Mouse (Mus musculus): Measurements from ENCODE around the gene Ccdc113. TPM values are rescaled to one million over a fixed set of nuclear protein-coding genes. Genes with fewer than 3 reads are reported as not detected.

The Ccdc113 gene
- polyA plus RNA-seq (2012; ENCODE audit: insufficient read depth, insufficient read length, missing spikeins) = not detected in 2 replicates

DNA sequence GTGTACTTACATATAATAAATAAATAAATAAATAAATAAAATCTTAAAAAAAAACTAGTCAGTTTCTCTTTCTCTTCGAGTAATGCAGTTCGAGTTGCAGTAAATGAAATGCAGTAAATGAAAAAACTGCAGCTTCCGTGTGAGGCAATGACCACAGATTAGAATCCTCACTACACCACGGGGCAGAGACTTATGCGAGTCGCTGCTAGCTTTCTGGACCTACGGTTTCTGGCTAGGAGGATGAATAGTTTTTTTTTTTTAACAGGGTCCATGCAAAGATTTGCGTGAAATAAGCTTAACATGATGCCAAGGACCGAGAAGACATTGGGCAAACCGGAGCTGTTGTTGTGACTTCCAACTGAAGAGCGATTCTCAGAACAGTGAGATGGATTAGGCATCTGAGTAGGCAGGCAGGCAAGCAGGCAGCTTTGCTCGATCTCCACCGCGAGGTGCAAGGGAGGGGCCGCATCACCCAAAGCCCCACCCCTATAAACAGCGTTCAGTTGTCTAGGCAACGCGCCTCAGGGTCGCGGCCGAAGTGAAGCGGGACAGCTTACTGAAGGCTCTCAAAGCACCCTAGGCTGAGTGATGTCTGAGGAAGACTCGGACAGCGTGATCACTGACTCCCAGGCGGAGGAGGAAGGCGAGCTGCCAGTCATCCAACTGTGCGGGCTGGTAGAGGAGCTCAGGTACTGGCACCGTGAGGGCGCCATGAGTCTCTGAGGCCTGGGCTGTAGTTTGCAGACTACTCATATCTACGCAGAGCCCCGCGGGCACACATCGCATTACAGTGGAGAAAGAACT is at the start of gene Ccdc113:
Ccdc113 (plus strand) TSS at position 502 of the 804 bp plus-strand sequence.
- TF ChIP-seq CTCF (IDR thresholded peaks at IDR 0.05; ENCODE audit: low read depth, low read length) (no peak), POLR2A (IDR thresholded peaks at IDR 0.05; ENCODE audit: borderline replicate concordance, low read depth, low read length) (no peak)
- Histone ChIP-seq H3K4me1 (ENCODE audit: control insufficient read depth, insufficient read depth, low read length) (no peaks in the 10 kb centered on the region), H3K4me3 (ENCODE audit: insufficient read depth, low read length) (peak within 1 kb of the TSS; percentile 43), H3K27ac (ENCODE audit: insufficient read depth, low read depth, low read length) (no peak within 1 kb of the TSS)

DNA sequence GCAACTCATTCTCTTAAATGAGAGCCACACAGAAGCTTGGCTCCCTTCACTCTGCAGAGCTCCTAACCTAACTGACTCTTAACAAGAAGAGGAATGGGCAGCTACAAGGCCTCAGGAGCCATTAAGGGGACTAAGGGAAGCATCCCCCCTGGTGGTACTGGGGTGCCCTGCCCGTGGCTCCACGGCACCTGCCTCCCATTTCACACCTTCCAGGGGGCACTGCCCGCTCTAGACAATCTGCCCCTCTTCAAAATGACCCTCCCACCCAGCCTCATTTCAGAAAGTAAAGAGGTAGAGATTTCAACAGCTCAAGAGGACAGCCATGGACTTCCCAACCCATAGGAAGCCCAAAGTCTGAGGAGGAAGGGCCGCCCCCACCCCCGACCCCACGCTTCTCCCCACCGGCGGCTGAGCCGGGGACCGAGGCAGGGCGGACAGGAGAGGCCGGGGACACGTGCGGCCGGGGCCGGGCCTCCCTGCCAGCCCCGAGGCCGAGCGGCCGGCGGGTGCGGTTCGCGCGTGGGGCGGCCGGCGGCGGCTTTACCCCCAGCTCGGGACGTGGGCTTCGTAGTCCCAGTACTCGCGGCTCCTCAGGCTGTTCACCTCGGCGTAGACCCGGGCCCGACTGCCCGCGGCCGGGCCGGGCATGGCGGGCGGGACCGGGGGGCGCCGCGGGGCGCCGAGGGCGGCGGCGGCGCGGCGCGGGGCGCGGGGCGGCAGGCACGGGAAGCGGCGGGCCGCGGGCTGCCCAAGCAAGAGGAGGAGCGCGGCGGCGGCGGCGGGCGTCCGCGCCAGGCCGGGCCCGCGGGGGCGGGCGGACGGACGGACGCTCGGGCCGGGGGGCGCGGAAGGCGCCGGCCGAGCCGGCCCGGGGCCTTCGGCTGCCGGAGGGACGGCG is 45.8 kb upstream of the Ccdc113 start:
- H3K4me1 ChIP-seq (ENCODE audit: control insufficient read depth, insufficient read depth, low read length) = peaks cover 16% of the 10 kb centered on the region
- H3K27ac ChIP-seq (ENCODE audit: insufficient read depth, low read depth, low read length) = no peak overlapping the region
- H3K4me3 ChIP-seq (ENCODE audit: insufficient read depth, low read length) = peak overlapping the region; percentile 53
- TF ChIP-seq CTCF (IDR thresholded peaks at IDR 0.05; ENCODE audit: low read depth, low read length) (no peak), POLR2A (IDR thresholded peaks at IDR 0.05; ENCODE audit: borderline replicate concordance, low read depth, low read length) (no peak)

- peak overlapping the region; percentile 53 for H3K4me3 ChIP-seq (ENCODE audit: insufficient read depth, low read length)
- TF ChIP-seq CTCF (IDR thresholded peaks at IDR 0.05; ENCODE audit: low read depth, low read length) (no peak), POLR2A (IDR thresholded peaks at IDR 0.05; ENCODE audit: borderline replicate concordance, low read depth, low read length) (no peak)
- peaks cover 16% of the 10 kb centered on the region for H3K4me1 ChIP-seq (ENCODE audit: control insufficient read depth, insufficient read depth, low read length)
- H3K27ac ChIP-seq (ENCODE audit: insufficient read depth, low read depth, low read length) = no peak overlapping the region
Observed at GRCm38 (mm10) chr8:95488698-95489332, 45.1 kb upstream of the Ccdc113 start.

GRCm38 (mm10) chr8:95490006-95490405 is 43.9 kb upstream of the Ccdc113 start, which contains the start of gene Csnk2a2:
Gene Csnk2a2, minus strand, starts transcription at chr8:95490039.
- Histone ChIP-seq H3K4me3 (ENCODE audit: insufficient read depth, low read length) (peak within 1 kb of the TSS; percentile 53), H3K27ac (ENCODE audit: insufficient read depth, low read depth, low read length) (no peak within 1 kb of the TSS), H3K4me1 (ENCODE audit: control insufficient read depth, insufficient read depth, low read length) (peaks cover 16% of the 10 kb centered on the region)
- TF ChIP-seq POLR2A (IDR thresholded peaks at IDR 0.05; ENCODE audit: borderline replicate concordance, low read depth, low read length) (no peak), CTCF (IDR thresholded peaks at IDR 0.05; ENCODE audit: low read depth, low read length) (no peak)

GRCm38 (mm10) chr8:95492057-95492456 is 41.8 kb upstream of the Ccdc113 start:
- Histone ChIP-seq H3K4me1 (ENCODE audit: control insufficient read depth, insufficient read depth, low read length) (peaks cover 8% of the 10 kb centered on the region), H3K27ac (ENCODE audit: insufficient read depth, low read depth, low read length) (no peak overlapping the region), H3K4me3 (ENCODE audit: insufficient read depth, low read length) (no peak overlapping the region)
- TF ChIP-seq POLR2A (IDR thresholded peaks at IDR 0.05; ENCODE audit: borderline replicate concordance, low read depth, low read length) (no peak), CTCF (IDR thresholded peaks at IDR 0.05; ENCODE audit: low read depth, low read length) (no peak)

- H3K27ac ChIP-seq (ENCODE audit: insufficient read depth, low read depth, low read length) = no peak overlapping the region
- no peaks in the 10 kb centered on the region for H3K4me1 ChIP-seq (ENCODE audit: control insufficient read depth, insufficient read depth, low read length)
- TF ChIP-seq POLR2A (IDR thresholded peaks at IDR 0.05; ENCODE audit: borderline replicate concordance, low read depth, low read length) = no peak
- TF ChIP-seq CTCF (IDR thresholded peaks at IDR 0.05; ENCODE audit: low read depth, low read length) = no peak
- H3K4me3 ChIP-seq (ENCODE audit: insufficient read depth, low read length) = no peak overlapping the region
Observed at GRCm38 (mm10) chr8:95495444-95495843, 38.4 kb upstream of the Ccdc113 start.

GRCm38 (mm10) chr8:95496420-95496819 is 37.5 kb upstream of the Ccdc113 start:
- Histone ChIP-seq H3K4me3 (ENCODE audit: insufficient read depth, low read length) (no peak overlapping the region), H3K27ac (ENCODE audit: insufficient read depth, low read depth, low read length) (no peak overlapping the region), H3K4me1 (ENCODE audit: control insufficient read depth, insufficient read depth, low read length) (no peaks in the 10 kb centered on the region)
- TF ChIP-seq POLR2A (IDR thresholded peaks at IDR 0.05; ENCODE audit: borderline replicate concordance, low read depth, low read length) (no peak), CTCF (IDR thresholded peaks at IDR 0.05; ENCODE audit: low read depth, low read length) (no peak)

DNA sequence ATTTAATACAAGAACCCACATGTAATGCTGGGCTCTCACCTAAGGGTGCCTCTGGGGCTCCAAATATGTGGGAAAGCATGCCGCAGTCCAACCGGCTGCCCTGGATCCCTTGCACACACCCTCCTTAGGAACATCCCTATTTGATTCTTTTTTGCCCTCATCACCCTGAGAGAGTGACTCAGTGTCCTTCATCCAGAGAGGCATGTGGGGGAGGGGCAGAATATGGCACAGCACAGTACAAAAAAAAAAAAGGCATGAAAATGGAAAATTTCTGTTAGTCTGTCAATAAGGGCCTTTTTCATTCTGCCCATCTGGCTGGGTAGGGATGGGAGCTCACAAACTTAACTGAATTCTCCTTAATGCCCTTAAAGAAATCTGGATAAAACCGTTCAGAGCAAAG is 36.1 kb upstream of the Ccdc113 start:
- TF ChIP-seq CTCF (IDR thresholded peaks at IDR 0.05; ENCODE audit: low read depth, low read length) = no peak
- no peak for TF ChIP-seq POLR2A (IDR thresholded peaks at IDR 0.05; ENCODE audit: borderline replicate concordance, low read depth, low read length)
- no peaks in the 10 kb centered on the region for H3K4me1 ChIP-seq (ENCODE audit: control insufficient read depth, insufficient read depth, low read length)
- H3K4me3 ChIP-seq (ENCODE audit: insufficient read depth, low read length) = no peak overlapping the region
- no peak overlapping the region for H3K27ac ChIP-seq (ENCODE audit: insufficient read depth, low read depth, low read length)

DNA sequence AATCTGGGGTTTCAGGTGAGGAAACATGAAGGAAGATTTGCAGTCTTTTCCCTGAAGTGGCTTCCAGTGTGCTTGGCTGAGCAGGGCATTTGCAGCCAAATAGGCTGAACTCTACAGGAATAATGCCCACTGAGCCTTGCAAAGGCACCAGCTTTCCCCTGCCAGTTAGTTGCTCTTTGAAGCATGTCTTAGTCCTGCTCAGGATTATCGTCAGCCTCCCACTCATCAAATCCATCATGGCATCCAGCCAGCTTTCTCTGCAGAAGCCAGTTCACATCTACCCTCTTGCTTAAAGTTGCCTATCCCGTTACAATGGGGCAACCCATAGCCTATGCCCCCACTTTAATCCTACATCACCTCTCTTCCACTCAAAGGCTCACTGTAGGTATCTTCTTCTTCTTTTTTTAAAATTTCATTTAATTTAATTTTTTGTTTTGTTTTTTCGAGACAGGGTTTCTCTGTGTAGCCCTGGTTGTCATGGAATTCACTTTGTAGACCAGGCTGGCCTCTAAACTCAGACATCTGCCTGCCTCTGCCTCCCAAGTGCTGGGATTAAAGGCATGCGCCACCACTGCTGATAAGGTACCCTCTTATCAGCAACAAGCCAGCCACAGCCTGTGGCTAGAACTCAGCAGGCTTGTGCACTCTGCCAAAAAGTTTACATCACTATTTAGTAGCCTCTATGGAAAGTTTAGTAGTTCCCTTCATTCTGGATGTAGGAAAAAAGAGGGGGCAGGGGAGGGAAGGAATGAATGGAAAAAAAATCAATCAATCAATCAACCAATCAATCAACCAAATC is 34.4 kb upstream of the Ccdc113 start:
- H3K4me3 ChIP-seq (ENCODE audit: insufficient read depth, low read length) = no peak overlapping the region
- no peaks in the 10 kb centered on the region for H3K4me1 ChIP-seq (ENCODE audit: control insufficient read depth, insufficient read depth, low read length)
- H3K27ac ChIP-seq (ENCODE audit: insufficient read depth, low read depth, low read length) = no peak overlapping the region
- no peak for TF ChIP-seq POLR2A (IDR thresholded peaks at IDR 0.05; ENCODE audit: borderline replicate concordance, low read depth, low read length)
- TF ChIP-seq CTCF (IDR thresholded peaks at IDR 0.05; ENCODE audit: low read depth, low read length) = no peak
